Mouse (Mus musculus) inflammation-experienced regulatory T-cells, adult 16 weeks (primary cell): Measurements from ENCODE around the gene Ccdc7a. TPM values are rescaled to one million over a fixed set of nuclear protein-coding genes. Genes with fewer than 3 reads are reported as not detected.

ENCODE experiments used
- polyA plus RNA-seq: library from polyadenylated mRNA; unstranded; fragments of 100-300 nt; shearing (Covaris generic); gene quantifications from one replicate; pipeline ENCODE4 v1.2.1, GENCODE M21; 2017

Ccdc7a gene
- polyA plus RNA-seq: 0.33 TPM

DNA sequence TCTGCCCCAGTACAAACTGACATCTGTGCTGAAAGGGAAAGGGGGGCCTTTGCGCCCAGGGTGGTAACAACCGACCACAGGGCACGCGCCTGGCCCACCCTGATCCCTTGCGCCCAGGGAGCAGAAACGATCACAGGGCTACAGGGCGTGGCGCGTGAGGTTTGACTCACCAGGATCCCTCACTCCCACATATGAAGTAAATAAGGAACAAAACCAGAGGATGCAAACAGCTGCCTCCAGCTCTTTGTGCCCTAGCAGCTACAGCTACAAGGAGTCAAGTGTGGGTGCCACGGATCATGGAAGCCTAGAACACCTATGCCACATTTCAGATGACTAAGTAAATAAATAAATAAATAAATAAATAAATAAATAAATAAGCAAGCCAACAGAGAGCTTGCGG, at the start of gene Ccdc7a:
Ccdc7a (minus strand) TSS at position 101 of the 400 bp plus-strand sequence.

DNA sequence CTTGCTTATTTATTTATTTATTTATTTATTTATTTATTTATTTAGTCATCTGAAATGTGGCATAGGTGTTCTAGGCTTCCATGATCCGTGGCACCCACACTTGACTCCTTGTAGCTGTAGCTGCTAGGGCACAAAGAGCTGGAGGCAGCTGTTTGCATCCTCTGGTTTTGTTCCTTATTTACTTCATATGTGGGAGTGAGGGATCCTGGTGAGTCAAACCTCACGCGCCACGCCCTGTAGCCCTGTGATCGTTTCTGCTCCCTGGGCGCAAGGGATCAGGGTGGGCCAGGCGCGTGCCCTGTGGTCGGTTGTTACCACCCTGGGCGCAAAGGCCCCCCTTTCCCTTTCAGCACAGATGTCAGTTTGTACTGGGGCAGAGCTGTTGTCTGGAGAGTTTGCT, 1.5 kb upstream of the Ccdc7a start, which contains the start of gene Ccdc7b:
Ccdc7b (plus strand) TSS at position 301 of the 400 bp plus-strand sequence.

DNA sequence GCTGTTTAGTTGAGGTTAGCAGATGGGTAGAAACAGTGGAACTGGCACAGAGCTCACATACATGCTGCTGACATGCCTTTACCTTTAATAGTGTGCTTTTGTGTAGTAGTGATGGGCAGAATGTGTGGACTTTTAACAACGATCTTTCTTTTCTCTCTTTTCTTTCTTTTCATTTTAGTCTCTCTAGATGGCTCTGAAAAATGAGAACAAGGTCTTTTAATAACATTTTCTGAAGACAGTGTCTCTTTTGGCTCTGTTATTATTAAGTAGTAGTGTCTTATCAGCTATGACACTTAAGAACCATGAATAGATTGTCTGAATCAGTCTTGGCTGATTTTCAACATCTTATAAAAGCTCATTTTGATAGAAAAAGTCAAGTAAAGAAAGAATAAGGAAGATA, 266.7 kb downstream of the Ccdc7a start, which contains the start of gene Gm3952:
Gm3952 (minus strand) TSS at position 101 of the 400 bp plus-strand sequence.

DNA sequence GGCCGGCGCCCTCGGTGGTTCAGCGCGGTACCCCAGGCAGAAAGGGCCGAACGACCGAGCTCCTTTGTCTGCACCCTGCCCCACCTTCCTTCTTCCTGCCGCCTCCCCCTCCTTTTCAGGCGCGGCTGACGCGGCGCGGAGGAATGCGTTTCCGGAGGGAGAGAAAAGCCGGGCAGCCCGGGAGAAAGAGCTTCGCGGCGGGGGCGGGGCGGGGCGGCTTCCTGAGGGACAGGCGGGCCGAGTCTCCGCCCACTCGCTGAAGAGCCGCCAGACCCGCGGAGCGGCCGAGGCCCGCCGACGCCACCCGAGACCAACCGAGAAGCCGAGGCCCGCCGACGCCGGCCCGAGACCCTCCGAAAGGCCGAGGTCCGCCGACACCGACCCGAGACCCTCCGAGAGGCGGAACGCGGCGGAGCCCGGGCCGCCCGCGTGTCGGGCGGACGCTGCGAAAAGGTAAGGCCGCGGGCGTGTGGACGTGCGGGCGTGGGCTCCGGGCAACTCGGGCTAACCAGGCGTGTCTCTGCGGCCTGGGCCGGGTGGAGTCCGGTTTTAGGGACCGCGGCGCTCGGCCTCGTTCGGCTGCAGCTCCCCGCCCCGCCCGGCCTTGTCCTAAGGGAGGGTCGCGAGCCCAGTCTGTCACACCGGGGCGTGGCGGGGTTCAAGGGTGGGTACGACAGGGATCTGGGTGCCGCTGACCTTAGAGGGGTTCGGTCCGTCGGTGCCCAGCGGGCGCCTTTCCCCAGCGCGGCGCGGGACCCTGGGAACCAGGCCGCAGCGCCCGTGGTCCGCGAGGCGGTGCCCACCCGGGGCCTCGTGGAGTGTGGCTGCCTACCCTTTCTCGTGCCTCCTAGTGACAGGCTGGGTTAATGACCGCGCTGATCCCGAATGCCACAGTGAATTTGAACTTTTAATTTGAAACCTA, 379.5 kb downstream of the Ccdc7a start, which contains the start of gene Itgb1:
Itgb1 (plus strand) TSS at position 148 of the 922 bp plus-strand sequence.

Other genes starting within 250 kb of the Ccdc7a start
- not detected for gene Ccdc7b, start 1.6 kb upstream of the Ccdc7a start, polyA plus RNA-seq
- gene Gm10999, start 66.1 kb upstream of the Ccdc7a start, polyA plus RNA-seq: not detected
- 29.6 TPM for gene 2610044O15Rik8, start 168.9 kb upstream of the Ccdc7a start, polyA plus RNA-seq